9 mouse cellular contexts compared by ENCODE assay signal in genomic region chr6:142343561-142343960, GRCm38 (mm10). TPM values are rescaled to one million over a fixed set of nuclear protein-coding genes. Genes with fewer than 3 reads are reported as not detected.
A peak's percentile ranks its signal among the peaks of the same experiment; 100 is the strongest.
DNase-seq lines count a peak whose midpoint lies in the region.
"Had no signal": no experiment of that assay in that cellular context is flagged by ENCODE, and none has a peak within 500 bp of the region (broad histone marks: within the 10 kb centered on the region; RNA-seq: fewer than 3 reads in every experiment).

No protein-coding gene starts in this region.

- DNase-seq in gastrocnemius, adult 18-20 months (ENCODE audit: low spot score): peak; percentile 11
- no peak for DNase-seq in gastrocnemius, postnatal 14 days
- DNase-seq in right cerebral cortex, adult 18-20 months: peak; percentile 41
- DNase-seq in right cerebral cortex, postnatal 25 days: no peak
- DNase-seq in c-Kit-positive CD71-negative TER-119-negative erythroid progenitor cells, embryonic 14.5 days (ENCODE audit: low read depth): peak; percentile 37
- peak; percentile 48 for DNase-seq in kidney, postnatal 14 days
- peak; percentile 34 for DNase-seq in lung, postnatal 25 days (ENCODE audit: low spot score)
- DNase-seq in thymus, postnatal 36 days: peak; percentile 17 to 36

- intact Hi-C loops in gastrocnemius, postnatal 14 days (cut with DNase I; ENCODE audit: low total_unique reads): no loop called here

RNA-seq across cellular contexts. Expression of gene Pyroxd1, which starts 1.9 kb away (rescaled TPM):
- 1 to 10 TPM; 8.9 to 9.5 TPM for total RNA-seq in gastrocnemius, adult 18-20 months (2021)
- 1 to 10 TPM; 7.3 to 8.3 TPM for total RNA-seq in gastrocnemius, postnatal 14 days (2021)

RNA-seq across cellular contexts. Expression of gene Slco1a5, which starts 20.8 kb away (rescaled TPM):
- total RNA-seq in gastrocnemius, adult 18-20 months (2021): not detected
- total RNA-seq in gastrocnemius, postnatal 14 days (2021): not detected

RNA-seq across cellular contexts. Expression of gene Recql, which starts 43.3 kb away (rescaled TPM):
- 1 to 10 TPM; 4.9 to 5.2 TPM for total RNA-seq in gastrocnemius, adult 18-20 months (2021)
- 1 to 10 TPM; 3.9 to 4.9 TPM for total RNA-seq in gastrocnemius, postnatal 14 days (2021)

RNA-seq across cellular contexts. Expression of gene Golt1b, which starts 43.5 kb away (rescaled TPM):
- 10 to 100 TPM; 14.6 to 15.3 TPM for total RNA-seq in gastrocnemius, adult 18-20 months (2021)
- total RNA-seq in gastrocnemius, postnatal 14 days (2021): 10 to 100 TPM; 15.3 to 18.3 TPM

RNA-seq across cellular contexts. Expression of gene Iapp, which starts 45.3 kb away (rescaled TPM):
- not detected for total RNA-seq in gastrocnemius, adult 18-20 months (2021)
- total RNA-seq in gastrocnemius, postnatal 14 days (2021): not detected
- total RNA-seq: left cerebral cortex, postnatal 36 days had no signal

Comparison
In these comparisons a context has a peak if more than half of its experiments do, and no peak if none do; other contexts are left out.
1. DNase-seq: peak in gastrocnemius, adult 18-20 months (single experiment), right cerebral cortex, adult 18-20 months (single experiment), c-Kit-positive CD71-negative TER-119-negative erythroid progenitor cells, embryonic 14.5 days (single experiment), kidney, postnatal 14 days (single experiment), lung, postnatal 25 days (single experiment) and thymus, postnatal 36 days (2 of 2); none in gastrocnemius, postnatal 14 days (single experiment) and right cerebral cortex, postnatal 25 days (single experiment).